Mouse (Mus musculus) forebrain, embryonic 15.5 days (tissue): ENCODE measurements around the gene Ckap4. TPM values are rescaled to one million over a fixed set of nuclear protein-coding genes. Genes with fewer than 3 reads are reported as not detected.

Source experiments
- ATAC-seq: fragments of 200-750 bp; cut with Nextera tagmentation; replicated peaks from 2 replicates; pipeline ENCODE4 v1.8.0; 2017; ENCODE audit warnings: mild to moderate bottlenecking, moderate TSS enrichment, moderate library complexity
- H3K27ac ChIP-seq: fragments of 300-500 bp; sonication (generic); replicated peaks from 2 replicates; pipeline ENCODE4 v1.5.1; 2015; ENCODE audit warnings: mild to moderate bottlenecking, inconsistent platforms
- H3K27me3 ChIP-seq: fragments of 300-500 bp; sonication (generic); 2 replicates; pipeline ENCODE4 v1.6.1; 2015; ENCODE audit warnings: inconsistent platforms
- H3K36me3 ChIP-seq: fragments of 300-500 bp; sonication (generic); 2 replicates; pipeline ENCODE4 v1.6.1; 2015; ENCODE audit warnings: mild to moderate bottlenecking, inconsistent platforms
- H3K4me1 ChIP-seq: fragments of 300-500 bp; sonication (generic); 2 replicates; pipeline ENCODE4 v1.6.1; 2015; ENCODE audit warnings: inconsistent platforms
- H3K4me2 ChIP-seq: fragments of 300-500 bp; sonication (generic); replicated peaks from 2 replicates; pipeline ENCODE4 v1.6.1; 2015; ENCODE audit warnings: mild to moderate bottlenecking, inconsistent platforms
- H3K4me3 ChIP-seq: fragments of 300-500 bp; sonication (generic); 2 replicates; pipeline ENCODE4 v1.5.1; 2015; ENCODE audit warnings: mild to moderate bottlenecking, inconsistent platforms
- H3K9ac ChIP-seq: fragments of 300-500 bp; sonication (generic); replicated peaks from 2 replicates; pipeline ENCODE4 v1.6.1; 2015; ENCODE audit warnings: mild to moderate bottlenecking, inconsistent platforms
- H3K9me3 ChIP-seq: fragments of 300-500 bp; sonication (generic); 2 replicates; pipeline ENCODE4 v1.6.1; 2016; ENCODE audit warnings: inconsistent platforms
- WGBS: fragments of 180-500 bp; shearing (Covaris S2); methylation state at CpG from one replicate; pipeline ENCODE4 v1.1.7; 2015; ENCODE audit warnings: mixed read lengths; 5-methylcytosine and 5-hydroxymethylcytosine counted together
- polyA plus RNA-seq: library from polyadenylated mRNA; unstranded; fragments of >200 nt; fragmentation: Nextera tagmentation; extraction: Ambion mirVana; gene quantifications from 2 replicates; pipeline ENCODE4 v1.2.1, GENCODE M21; 2015

The Ckap4 gene
- polyA plus RNA-seq, 1 experiment from 2014 or later: 44.1 TPM

- 77% methylated on average over 13 of the region's 13 CpGs for WGBS
Observed at GRCm38 (mm10) chr10:84562567-84563554, 29.0 kb upstream of the Ckap4 start.

GRCm38 (mm10) chr10:84562121-84562520 lies 28.3 kb upstream of the Ckap4 start:
- Histone ChIP-seq H3K4me3 (no peak overlapping the region), H3K9ac (no peak overlapping the region), H3K4me1 (no peaks in the 10 kb centered on the region), H3K36me3 (no peaks in the 10 kb centered on the region), H3K27me3 (no peaks in the 10 kb centered on the region), H3K27ac (no peak overlapping the region), H3K9me3 (peaks cover 4% of the 10 kb centered on the region; the same call in 1 of the 2 replicates), H3K4me2 (no peak overlapping the region)
- 80% methylated on average over 5 of the region's 5 CpGs for WGBS
- ATAC-seq: no peak

More at GRCm38 (mm10) chr10:84562567-84563554, 29.0 kb upstream of the Ckap4 start:
- H3K9me3 ChIP-seq: peaks cover 4% of the 10 kb centered on the region; the same call in 1 of the 2 replicates
- H3K27me3 ChIP-seq: no peaks in the 10 kb centered on the region
- no peak for ATAC-seq
- no peak overlapping the region for H3K4me3 ChIP-seq
- H3K4me1 ChIP-seq: no peaks in the 10 kb centered on the region
- no peak overlapping the region for H3K27ac ChIP-seq
- H3K36me3 ChIP-seq: no peaks in the 10 kb centered on the region
- no peak overlapping the region for H3K4me2 ChIP-seq
- no peak overlapping the region for H3K9ac ChIP-seq

GRCm38 (mm10) chr10:84559986-84560385 lies 26.1 kb upstream of the Ckap4 start:
- Histone ChIP-seq H3K4me1 (no peaks in the 10 kb centered on the region), H3K9me3 (peaks cover 4% of the 10 kb centered on the region; the same call in 1 of the 2 replicates), H3K4me2 (no peak overlapping the region), H3K9ac (no peak overlapping the region), H3K36me3 (no peaks in the 10 kb centered on the region), H3K27me3 (no peaks in the 10 kb centered on the region), H3K27ac (no peak overlapping the region), H3K4me3 (no peak overlapping the region)
- WGBS: 93% methylated on average over 4 of the region's 4 CpGs
- no peak for ATAC-seq

GRCm38 (mm10) chr10:84558511-84558910 lies 24.6 kb upstream of the Ckap4 start:
- no peaks in the 10 kb centered on the region for H3K4me1 ChIP-seq
- H3K27me3 ChIP-seq: no peaks in the 10 kb centered on the region
- H3K4me2 ChIP-seq: no peak overlapping the region
- no peak overlapping the region for H3K9ac ChIP-seq
- no peak for ATAC-seq
- H3K36me3 ChIP-seq: no peaks in the 10 kb centered on the region
- WGBS: 97% methylated on average over 1 of the region's 1 CpGs
- H3K27ac ChIP-seq: no peak overlapping the region
- H3K4me3 ChIP-seq: no peak overlapping the region
- H3K9me3 ChIP-seq: peaks cover 4% of the 10 kb centered on the region; the same call in 1 of the 2 replicates

GRCm38 (mm10) chr10:84556120-84556519 lies 22.3 kb upstream of the Ckap4 start:
- H3K4me2 ChIP-seq: no peak overlapping the region
- H3K27ac ChIP-seq: no peak overlapping the region
- 75% methylated on average over 2 of the region's 2 CpGs for WGBS
- ATAC-seq: no peak
- H3K4me1 ChIP-seq: no peaks in the 10 kb centered on the region
- no peaks in the 10 kb centered on the region for H3K27me3 ChIP-seq
- no peaks in the 10 kb centered on the region for H3K36me3 ChIP-seq
- H3K9me3 ChIP-seq: peaks cover 4% of the 10 kb centered on the region; the same call in 1 of the 2 replicates
- H3K9ac ChIP-seq: no peak overlapping the region
- H3K4me3 ChIP-seq: no peak overlapping the region

GRCm38 (mm10) chr10:84554291-84555009 lies 20.6 kb upstream of the Ckap4 start:
- no peak overlapping the region for H3K4me2 ChIP-seq
- H3K4me1 ChIP-seq: no peaks in the 10 kb centered on the region
- H3K9ac ChIP-seq: no peak overlapping the region
- H3K36me3 ChIP-seq: no peaks in the 10 kb centered on the region
- H3K27me3 ChIP-seq: no peaks in the 10 kb centered on the region
- ATAC-seq: no peak
- H3K9me3 ChIP-seq: peaks cover 4% of the 10 kb centered on the region; the same call in 1 of the 2 replicates
- 40% methylated on average over 6 of the region's 6 CpGs for WGBS
- H3K4me3 ChIP-seq: no peak overlapping the region
- no peak overlapping the region for H3K27ac ChIP-seq

GRCm38 (mm10) chr10:84552477-84552876 lies 18.6 kb upstream of the Ckap4 start:
- Histone ChIP-seq H3K4me3 (no peak overlapping the region), H3K27ac (no peak overlapping the region), H3K36me3 (no peaks in the 10 kb centered on the region), H3K27me3 (no peaks in the 10 kb centered on the region), H3K4me2 (no peak overlapping the region), H3K9ac (no peak overlapping the region), H3K9me3 (no peaks in the 10 kb centered on the region), H3K4me1 (no peaks in the 10 kb centered on the region)
- no peak for ATAC-seq
- WGBS: 92% methylated on average over 2 of the region's 2 CpGs

GRCm38 (mm10) chr10:84551846-84552245 lies 18.0 kb upstream of the Ckap4 start:
- H3K4me1 ChIP-seq: no peaks in the 10 kb centered on the region
- H3K27me3 ChIP-seq: no peaks in the 10 kb centered on the region
- H3K9me3 ChIP-seq: no peaks in the 10 kb centered on the region
- H3K4me2 ChIP-seq: no peak overlapping the region
- H3K9ac ChIP-seq: no peak overlapping the region
- WGBS: 91% methylated on average over 3 of the region's 3 CpGs
- H3K36me3 ChIP-seq: no peaks in the 10 kb centered on the region
- H3K27ac ChIP-seq: no peak overlapping the region
- ATAC-seq: no peak
- H3K4me3 ChIP-seq: no peak overlapping the region

GRCm38 (mm10) chr10:84549920-84550293 lies 16.0 kb upstream of the Ckap4 start:
- Histone ChIP-seq H3K36me3 (no peaks in the 10 kb centered on the region), H3K9me3 (no peaks in the 10 kb centered on the region), H3K4me2 (no peak overlapping the region), H3K27me3 (no peaks in the 10 kb centered on the region), H3K4me3 (no peak overlapping the region), H3K9ac (no peak overlapping the region), H3K27ac (no peak overlapping the region), H3K4me1 (no peaks in the 10 kb centered on the region)
- ATAC-seq: no peak
- 89% methylated on average over 10 of the region's 10 CpGs for WGBS

- Histone ChIP-seq H3K4me2 (no peak overlapping the region), H3K27me3 (no peaks in the 10 kb centered on the region), H3K9me3 (no peaks in the 10 kb centered on the region), H3K4me1 (no peaks in the 10 kb centered on the region), H3K9ac (no peak overlapping the region), H3K36me3 (no peaks in the 10 kb centered on the region), H3K4me3 (no peak overlapping the region), H3K27ac (no peak overlapping the region)
- ATAC-seq: no peak
- 75% methylated on average over 17 of the region's 17 CpGs for WGBS
Observed at GRCm38 (mm10) chr10:84549146-84549919, 15.5 kb upstream of the Ckap4 start.

- no peak overlapping the region for H3K9ac ChIP-seq
- no peaks in the 10 kb centered on the region for H3K27me3 ChIP-seq
- 82% methylated on average over 7 of the region's 7 CpGs for WGBS
- no peak overlapping the region for H3K27ac ChIP-seq
- no peak overlapping the region for H3K4me3 ChIP-seq
- no peaks in the 10 kb centered on the region for H3K36me3 ChIP-seq
- ATAC-seq: no peak
- no peak overlapping the region for H3K4me2 ChIP-seq
- no peaks in the 10 kb centered on the region for H3K9me3 ChIP-seq
- no peaks in the 10 kb centered on the region for H3K4me1 ChIP-seq
Observed at GRCm38 (mm10) chr10:84544841-84545610, 11.2 kb upstream of the Ckap4 start.
